Mouse (Mus musculus): ENCODE results near the gene Gm10073. TPM values are rescaled to one million over a fixed set of nuclear protein-coding genes. Genes with fewer than 3 reads are reported as not detected.
"Not testable (repeated sequence)": the region's sequence is repeated elsewhere in the genome, so short reads cannot be mapped to it uniquely, and the experiment has no call there.

Gene Gm10073
- polyA plus RNA-seq (2016; fragmentation: Nextera tagmentation; extraction: Ambion mirVana), result 7.6 and 8.4 TPM in 2 replicates

GRCm38 (mm10) chr8:106573168-106573567 is at the start of gene Gm10073:
TSS of gene Gm10073 (minus strand) at chr8:106573461.
- H3K9me3 ChIP-seq; H3K27ac ChIP-seq; DNase-seq (ENCODE audit: extremely low spot score, low spot score); H3K36me3 ChIP-seq (replicated peaks); H3K4me3 ChIP-seq: not testable (repeated sequence)
- Histone ChIP-seq H3K4me1 (peaks cover 21% of the 10 kb centered on the region), H3K27me3 (ENCODE audit: poor library complexity, severe bottlenecking) (0 out of 2 replicates have a peak, but pooled peaks cover 11% of the 10 kb centered on the region)
- WGBS, result 65% methylated on average over 20 of the region's 20 CpGs

GRCm38 (mm10) chr8:106623016-106623415 is 49.8 kb upstream of the Gm10073 start:
- 77% methylated on average over 5 of the region's 5 CpGs for WGBS
- no peaks in the 10 kb centered on the region for H3K36me3 ChIP-seq (replicated peaks)

GRCm38 (mm10) chr8:106620488-106620887 is 47.2 kb upstream of the Gm10073 start:
- no peak overlapping the region for H3K4me3 ChIP-seq
- H3K4me1 ChIP-seq, result peaks cover 39% of the 10 kb centered on the region
- WGBS, result 95% methylated on average over 2 of the region's 2 CpGs
- H3K36me3 ChIP-seq (replicated peaks), result no peaks in the 10 kb centered on the region
- peaks cover 22% of the 10 kb centered on the region for H3K27me3 ChIP-seq (ENCODE audit: poor library complexity, severe bottlenecking)
- H3K27ac ChIP-seq, result peak overlapping the region; percentile 78; the same call in 1 of the 2 replicates
- DNase-seq (ENCODE audit: extremely low spot score, low spot score), result no peak
- H3K9me3 ChIP-seq, result no peaks in the 10 kb centered on the region

More at GRCm38 (mm10) chr8:106623016-106623415, 49.8 kb upstream of the Gm10073 start:
- Histone ChIP-seq H3K27me3 (ENCODE audit: poor library complexity, severe bottlenecking) (peaks cover 4% of the 10 kb centered on the region; the same call in 1 of the 2 replicates), H3K4me1 (peaks cover 24% of the 10 kb centered on the region), H3K27ac (no peak overlapping the region), H3K9me3 (no peaks in the 10 kb centered on the region), H3K4me3 (no peak overlapping the region)
- no peak for DNase-seq (ENCODE audit: extremely low spot score, low spot score)

- no peak for DNase-seq (ENCODE audit: extremely low spot score, low spot score)
- Histone ChIP-seq H3K9me3 (no peaks in the 10 kb centered on the region), H3K4me3 (no peak overlapping the region), H3K27ac (peak overlapping the region; percentile 78), H3K4me1 (peaks cover 44% of the 10 kb centered on the region), H3K27me3 (ENCODE audit: poor library complexity, severe bottlenecking) (peaks cover 22% of the 10 kb centered on the region), H3K36me3 (replicated peaks) (no peaks in the 10 kb centered on the region)
- WGBS, result 62% methylated on average over 9 of the region's 9 CpGs
These were observed 46.4 kb upstream of the Gm10073 start for GRCm38 (mm10) chr8:106619549-106620245.

GRCm38 (mm10) chr8:106618324-106618723 is 45.1 kb upstream of the Gm10073 start:
- no peak for DNase-seq (ENCODE audit: extremely low spot score, low spot score)
- Histone ChIP-seq H3K36me3 (replicated peaks) (no peaks in the 10 kb centered on the region), H3K4me3 (no peak overlapping the region), H3K27ac (no peak overlapping the region), H3K27me3 (ENCODE audit: poor library complexity, severe bottlenecking) (peaks cover 22% of the 10 kb centered on the region), H3K4me1 (peaks cover 47% of the 10 kb centered on the region), H3K9me3 (no peaks in the 10 kb centered on the region)
- 54% methylated on average over 6 of the region's 6 CpGs for WGBS

GRCm38 (mm10) chr8:106617865-106618264 is 44.6 kb upstream of the Gm10073 start:
- Histone ChIP-seq H3K4me3 (no peak overlapping the region), H3K27me3 (ENCODE audit: poor library complexity, severe bottlenecking) (peaks cover 22% of the 10 kb centered on the region), H3K27ac (no peak overlapping the region), H3K36me3 (replicated peaks) (no peaks in the 10 kb centered on the region), H3K4me1 (peaks cover 47% of the 10 kb centered on the region), H3K9me3 (no peaks in the 10 kb centered on the region)
- WGBS, result 64% methylated on average over 6 of the region's 6 CpGs
- no peak for DNase-seq (ENCODE audit: extremely low spot score, low spot score)

GRCm38 (mm10) chr8:106617196-106617595 is 43.9 kb upstream of the Gm10073 start:
- Histone ChIP-seq H3K36me3 (replicated peaks) (no peaks in the 10 kb centered on the region), H3K27me3 (ENCODE audit: poor library complexity, severe bottlenecking) (peaks cover 22% of the 10 kb centered on the region), H3K4me1 (peaks cover 52% of the 10 kb centered on the region), H3K9me3 (no peaks in the 10 kb centered on the region), H3K4me3 (no peak overlapping the region), H3K27ac (no peak overlapping the region)
- 6% methylated on average over 6 of the region's 6 CpGs for WGBS
- no peak for DNase-seq (ENCODE audit: extremely low spot score, low spot score)

- H3K27me3 ChIP-seq (ENCODE audit: poor library complexity, severe bottlenecking), result peaks cover 22% of the 10 kb centered on the region
- H3K36me3 ChIP-seq (replicated peaks), result no peaks in the 10 kb centered on the region
- H3K4me1 ChIP-seq, result peaks cover 56% of the 10 kb centered on the region
- WGBS, result 36% methylated on average over 4 of the region's 4 CpGs
- H3K4me3 ChIP-seq, result no peak overlapping the region
- no peak for DNase-seq (ENCODE audit: extremely low spot score, low spot score)
- no peak overlapping the region for H3K27ac ChIP-seq
- no peaks in the 10 kb centered on the region for H3K9me3 ChIP-seq
These were observed 43.4 kb upstream of the Gm10073 start for GRCm38 (mm10) chr8:106616679-106617078.

GRCm38 (mm10) chr8:106615661-106616299 is 42.5 kb upstream of the Gm10073 start:
- 75% methylated on average over 10 of the region's 10 CpGs for WGBS

GRCm38 (mm10) chr8:106614704-106615103 is 41.4 kb upstream of the Gm10073 start:
- no peak for DNase-seq (ENCODE audit: extremely low spot score, low spot score)
- Histone ChIP-seq H3K4me3 (no peak overlapping the region), H3K9me3 (no peaks in the 10 kb centered on the region), H3K36me3 (replicated peaks) (no peaks in the 10 kb centered on the region), H3K4me1 (peaks cover 45% of the 10 kb centered on the region), H3K27me3 (ENCODE audit: poor library complexity, severe bottlenecking) (peaks cover 38% of the 10 kb centered on the region), H3K27ac (no peak overlapping the region)
- 66% methylated on average over 5 of the region's 5 CpGs for WGBS

More at GRCm38 (mm10) chr8:106615661-106616299, 42.5 kb upstream of the Gm10073 start:
- H3K36me3 ChIP-seq (replicated peaks), result no peaks in the 10 kb centered on the region
- peaks cover 30% of the 10 kb centered on the region for H3K27me3 ChIP-seq (ENCODE audit: poor library complexity, severe bottlenecking)
- H3K4me1 ChIP-seq, result peaks cover 52% of the 10 kb centered on the region
- H3K4me3 ChIP-seq, result no peak overlapping the region
- H3K9me3 ChIP-seq, result no peaks in the 10 kb centered on the region
- no peak for DNase-seq (ENCODE audit: extremely low spot score, low spot score)
- H3K27ac ChIP-seq, result no peak overlapping the region

- WGBS, result 74% methylated on average over 3 of the region's 3 CpGs
- H3K27ac ChIP-seq, result no peak overlapping the region
- H3K4me1 ChIP-seq, result peaks cover 27% of the 10 kb centered on the region
- H3K9me3 ChIP-seq, result no peaks in the 10 kb centered on the region
- no peak overlapping the region for H3K4me3 ChIP-seq
- no peak for DNase-seq (ENCODE audit: extremely low spot score, low spot score)
- H3K36me3 ChIP-seq (replicated peaks), result no peaks in the 10 kb centered on the region
- H3K27me3 ChIP-seq (ENCODE audit: poor library complexity, severe bottlenecking), result peaks cover 33% of the 10 kb centered on the region
These were observed 38.8 kb upstream of the Gm10073 start for GRCm38 (mm10) chr8:106612047-106612446.

- no peak for DNase-seq (ENCODE audit: extremely low spot score, low spot score)
- WGBS, result 65% methylated on average over 9 of the region's 9 CpGs
- Histone ChIP-seq H3K36me3 (replicated peaks) (no peaks in the 10 kb centered on the region), H3K27ac (peak overlapping the region; percentile 11; the same call in 1 of the 2 replicates), H3K27me3 (ENCODE audit: poor library complexity, severe bottlenecking) (peaks cover 36% of the 10 kb centered on the region), H3K4me1 (peaks cover 20% of the 10 kb centered on the region), H3K4me3 (no peak overlapping the region), H3K9me3 (no peaks in the 10 kb centered on the region)
These were observed 37.8 kb upstream of the Gm10073 start for GRCm38 (mm10) chr8:106610958-106611640.

Measured in forebrain, embryonic 10.5 days (tissue).